Mouse (Mus musculus): ENCODE measurements at regions not wholly inside any gene's neighbourhood (a gene's known extent, or its start where the extent isn't known, plus 50 kb on each side); places are given as distances from the start of the nearest gene placed in this dataset.
"Not testable (repeated sequence)": the region's sequence is repeated elsewhere in the genome, so short reads cannot be mapped to it uniquely, and the experiment has no call there.

- not testable (repeated sequence) for DNase-seq (ENCODE audit: low spot score)
Measured at GRCm38 (mm10) chr14:53427636-53428035, 826.3 kb downstream of the Dad1 start.

- DNase-seq (ENCODE audit: low spot score) = not testable (repeated sequence)
Measured at GRCm38 (mm10) chr14:53416955-53417354, 836.9 kb downstream of the Dad1 start.

- DNase-seq (ENCODE audit: low spot score) = not testable (repeated sequence)
Measured at GRCm38 (mm10) chr14:53407500-53408227, 846.2 kb downstream of the Dad1 start.

GRCm38 (mm10) chr14:53390307-53390706 is 863.6 kb downstream of the Dad1 start:
- DNase-seq (ENCODE audit: low spot score) = not testable (repeated sequence)

- DNase-seq (ENCODE audit: low spot score) = not testable (repeated sequence)
Measured at GRCm38 (mm10) chr14:53374591-53374990, 879.0 kb upstream of the Olfr1507 start.

- not testable (repeated sequence) for DNase-seq (ENCODE audit: low spot score)
Measured at GRCm38 (mm10) chr14:53373777-53374468, 878.4 kb upstream of the Olfr1507 start.

- no peak for DNase-seq (ENCODE audit: low spot score)
Measured at GRCm38 (mm10) chr14:53369776-53370175, 874.2 kb upstream of the Olfr1507 start.

GRCm38 (mm10) chr14:53367420-53367819 is 871.9 kb upstream of the Olfr1507 start:
- DNase-seq (ENCODE audit: low spot score) = not testable (repeated sequence)

GRCm38 (mm10) chr14:53363995-53364394 is 868.4 kb upstream of the Olfr1507 start:
- peak; percentile 84 for DNase-seq (ENCODE audit: low spot score)

GRCm38 (mm10) chr14:53362054-53362453 is 866.5 kb upstream of the Olfr1507 start:
- not testable (repeated sequence) for DNase-seq (ENCODE audit: low spot score)

- not testable (repeated sequence) for DNase-seq (ENCODE audit: low spot score)
Measured at GRCm38 (mm10) chr14:53357498-53357897, 861.9 kb upstream of the Olfr1507 start.

- DNase-seq (ENCODE audit: low spot score) = not testable (repeated sequence)
Measured at GRCm38 (mm10) chr14:53356783-53357182, 861.2 kb upstream of the Olfr1507 start.

- not testable (repeated sequence) for DNase-seq (ENCODE audit: low spot score)
Measured at GRCm38 (mm10) chr14:53351457-53351856, 855.9 kb upstream of the Olfr1507 start.

GRCm38 (mm10) chr14:53350780-53351179 is 855.2 kb upstream of the Olfr1507 start:
- not testable (repeated sequence) for DNase-seq (ENCODE audit: low spot score)

GRCm38 (mm10) chr14:53349111-53349510 is 853.6 kb upstream of the Olfr1507 start:
- DNase-seq (ENCODE audit: low spot score) = not testable (repeated sequence)

GRCm38 (mm10) chr14:53345568-53345967 is 850.0 kb upstream of the Olfr1507 start:
- peak; percentile 53 for DNase-seq (ENCODE audit: low spot score)

GRCm38 (mm10) chr14:53343849-53344248 is 848.3 kb upstream of the Olfr1507 start:
- DNase-seq (ENCODE audit: low spot score) = not testable (repeated sequence)

GRCm38 (mm10) chr14:53339167-53339566 is 843.6 kb upstream of the Olfr1507 start:
- not testable (repeated sequence) for DNase-seq (ENCODE audit: low spot score)

GRCm38 (mm10) chr14:53337446-53337845 is 841.9 kb upstream of the Olfr1507 start:
- not testable (repeated sequence) for DNase-seq (ENCODE audit: low spot score)

GRCm38 (mm10) chr14:53336705-53337104 is 841.2 kb upstream of the Olfr1507 start:
- DNase-seq (ENCODE audit: low spot score) = not testable (repeated sequence)

GRCm38 (mm10) chr14:53334451-53334850 is 838.9 kb upstream of the Olfr1507 start:
- not testable (repeated sequence) for DNase-seq (ENCODE audit: low spot score)

- DNase-seq (ENCODE audit: low spot score) = not testable (repeated sequence)
Measured at GRCm38 (mm10) chr14:53331153-53331552, 835.6 kb upstream of the Olfr1507 start.

- not testable (repeated sequence) for DNase-seq (ENCODE audit: low spot score)
Measured at GRCm38 (mm10) chr14:53324367-53324766, 828.8 kb upstream of the Olfr1507 start.
